Comparison of ENCODE assay signal across 19 mouse cellular contexts in the genomic region with DNA sequence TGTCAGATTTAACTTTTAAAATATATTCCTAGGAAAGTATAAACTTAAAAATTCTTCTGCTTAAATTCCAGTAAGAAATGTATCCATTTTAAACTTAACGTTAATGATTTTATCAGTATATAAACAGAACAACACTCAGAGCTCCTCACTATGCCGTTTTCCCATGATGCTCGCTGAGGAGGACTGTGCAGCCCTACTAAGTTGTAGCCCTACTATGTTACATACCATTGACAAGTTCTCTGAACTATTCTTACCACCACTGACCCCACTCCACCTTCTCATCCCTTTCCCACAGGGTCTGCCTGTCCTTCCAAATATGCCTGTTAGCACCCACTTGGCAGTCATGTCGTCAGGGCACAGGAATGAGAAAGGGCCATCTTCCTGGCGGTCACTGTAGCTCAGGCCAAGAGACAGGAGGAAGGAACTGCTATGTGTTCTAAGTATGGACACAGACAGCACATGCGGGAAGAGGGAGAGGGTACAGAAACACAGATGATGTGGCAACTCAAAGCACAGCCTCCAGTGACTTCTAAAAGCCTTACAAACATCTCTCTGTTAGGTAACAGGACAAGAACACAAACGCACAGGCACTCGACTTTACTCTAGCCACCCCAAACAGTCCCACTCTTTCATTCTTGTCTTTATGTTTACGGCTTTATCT.
DNase-seq lines count a peak whose midpoint lies in the region; ATAC-seq and TF ChIP-seq lines count a peak whose summit lies in the region.
"Had no signal": no experiment of that assay in that cellular context is flagged by ENCODE, and none has a peak within 500 bp of the region (broad histone marks: within the 10 kb centered on the region; RNA-seq: fewer than 3 reads in every experiment).

No protein-coding gene starts in this region.

- no peak overlapping the region for H3K4me3 ChIP-seq in gastrocnemius, adult 2 months
- H3K4me3 ChIP-seq in heart, postnatal 0 days (ENCODE audit: low read depth, low read length) = no peak overlapping the region
- no peak overlapping the region for H3K4me3 ChIP-seq in heart, embryonic 10.5 days
- H3K4me3 ChIP-seq: forebrain, embryonic 10.5 days; layer of hippocampus, adult 2 months; left cerebral cortex, adult 2 months; midbrain, embryonic 13.5 days had no signal

- H3K36me3 ChIP-seq in heart, postnatal 0 days (replicated peaks; ENCODE audit: control insufficient read depth, insufficient read depth, low read length) = peaks cover 25% of the 10 kb centered on the region
- peaks cover 32% of the 10 kb centered on the region for H3K36me3 ChIP-seq in heart, embryonic 10.5 days

- no peaks in the 10 kb centered on the region for H3K27me3 ChIP-seq in heart, postnatal 0 days (ENCODE audit: control insufficient read depth, insufficient read depth, low read length)
- H3K27me3 ChIP-seq in heart, embryonic 10.5 days (ENCODE audit: insufficient read depth, poor library complexity, severe bottlenecking) = no peaks in the 10 kb centered on the region
- H3K27me3 ChIP-seq: midbrain, embryonic 13.5 days had no signal

- peak overlapping the region; percentile 74 for H3K27ac ChIP-seq in gastrocnemius, adult 2 months
- peak overlapping the region; percentile 27; the same call in 1 of the 2 replicates for H3K27ac ChIP-seq in heart, postnatal 0 days (ENCODE audit: low read depth)
- H3K27ac ChIP-seq in heart, embryonic 10.5 days = no peak overlapping the region; the same call in 1 of the 2 replicates
- H3K27ac ChIP-seq: forebrain, embryonic 10.5 days; left cerebral cortex, adult 2 months; macrophage; midbrain, embryonic 13.5 days had no signal

- H3K4me1 ChIP-seq in heart, postnatal 0 days (ENCODE audit: control insufficient read depth, insufficient read depth) = 0 out of 2 replicates have a peak, but pooled peaks cover 5% of the 10 kb centered on the region
- H3K4me1 ChIP-seq in heart, embryonic 10.5 days = peaks cover 9% of the 10 kb centered on the region; the same call in 1 of the 2 replicates
- H3K4me1 ChIP-seq: forebrain, embryonic 10.5 days; midbrain, embryonic 13.5 days had no signal

- no peak overlapping the region for H3K9ac ChIP-seq in heart, postnatal 0 days (replicated peaks; ENCODE audit: low read depth, low read length)
- H3K9ac ChIP-seq: liver, postnatal 0 days; midbrain, embryonic 13.5 days had no signal

- DNase-seq in gastrocnemius, adult 2 months = peak; percentile 56
- no peak for DNase-seq in gastrocnemius, postnatal 36 days
- DNase-seq in heart, postnatal 0 days (ENCODE audit: low spot score) = no peak
- DNase-seq in heart, embryonic 10.5 days (ENCODE audit: low spot score) = no peak
- peak; percentile 19 for DNase-seq in lung, postnatal 36 days
- no peak for DNase-seq in lung, adult 18-20 months
- no peak for DNase-seq in urinary bladder, postnatal 10 days (ENCODE audit: low spot score)
- DNase-seq: cerebellum, adult 8-10 months; kidney, postnatal 10 days; left cerebral cortex, postnatal 4 days; liver; liver, postnatal 0 days had no signal

- ATAC-seq in heart, postnatal 0 days (ENCODE audit: insufficient read depth, low read depth) = no peak
- ATAC-seq: hindbrain, embryonic 16.5 days; intestine, embryonic 16.5 days; liver, postnatal 0 days; midbrain, embryonic 13.5 days had no signal

- intact Hi-C loops in gastrocnemius, adult 2 months (cut with DNase I) = loop anchor here (5.0 kb wide), 1 partner anchor 59 kb away; the partner anchor contains the start of gene Ube2h
- intact Hi-C loops in gastrocnemius, postnatal 36 days (cut with DNase I) = no loop called here

- no peak for TF ChIP-seq EP300 in heart, postnatal 0 days (IDR thresholded peaks at IDR 0.05; ENCODE audit: low read depth)

- 59% methylated on average over 9 of the region's 9 CpGs for WGBS in heart, postnatal 0 days
- whole genome bisulfite sequencing in heart, embryonic 10.5 days = 81% methylated on average over 9 of the region's 9 CpGs

- no peak for TF ChIP-seq CTCF in gastrocnemius, adult 2 months (IDR thresholded peaks at IDR 0.05)
- TF ChIP-seq CTCF in heart, postnatal 0 days (IDR thresholded peaks at IDR 0.05; ENCODE audit: low read depth) = no peak

- no peaks in the 10 kb centered on the region for H3K9me3 ChIP-seq in heart, postnatal 0 days (replicated peaks; ENCODE audit: control insufficient read depth, low read length)
- H3K9me3 ChIP-seq in heart, embryonic 10.5 days = no peaks in the 10 kb centered on the region
- H3K9me3 ChIP-seq: forebrain, embryonic 10.5 days; midbrain, embryonic 13.5 days had no signal

- no peak overlapping the region for H3K4me2 ChIP-seq in heart, postnatal 0 days (ENCODE audit: low read depth, low read length)
- H3K4me2 ChIP-seq: midbrain, embryonic 13.5 days had no signal

Comparison
In these comparisons a context has a peak if more than half of its experiments do, and no peak if none do; other contexts are left out.
1. DNase-seq: peak in gastrocnemius, adult 2 months (single experiment) and lung, postnatal 36 days (single experiment); none in gastrocnemius, postnatal 36 days (0 of 2), heart, postnatal 0 days (single experiment), heart, embryonic 10.5 days (single experiment), lung, adult 18-20 months (0 of 2) and urinary bladder, postnatal 10 days (single experiment).